Mouse (Mus musculus): ENCODE measurements at regions not wholly inside any gene's neighbourhood (a gene's known extent, or its start where the extent isn't known, plus 50 kb on each side); places are given as distances from the start of the nearest gene placed in this dataset.

DNA sequence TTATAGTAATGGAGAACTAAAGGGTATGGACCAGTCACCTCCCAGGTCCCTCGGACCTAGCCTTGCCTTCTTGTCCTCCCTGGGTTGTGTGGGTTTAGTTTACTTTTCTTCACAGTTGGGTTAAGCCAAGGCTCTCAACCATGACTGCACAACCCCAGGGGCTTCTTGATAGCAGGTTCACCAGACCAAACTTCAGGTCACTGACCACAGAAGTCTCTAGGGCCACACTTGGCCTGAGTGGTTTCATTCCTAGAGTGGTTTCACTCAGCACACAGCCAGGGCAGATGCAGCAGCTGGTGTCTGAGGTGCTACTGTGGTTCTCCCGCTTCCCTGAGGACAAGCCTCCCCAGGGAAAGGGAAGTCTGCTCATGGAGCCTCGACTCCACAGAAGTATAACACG is 95.7 kb downstream of the Banf2 start:
- TF ChIP-seq ZC3H11A (IDR thresholded peaks at IDR 0.05; ENCODE audit: borderline replicate concordance, low read depth, low read length) (no peak), HCFC1 (IDR thresholded peaks at IDR 0.05; ENCODE audit: borderline replicate concordance, insufficient read depth, low read length) (no peak), ZNF384 (IDR thresholded peaks at IDR 0.05; ENCODE audit: low read depth, low read length) (no peak)

All from ES-E14 (cell line).